9 mouse cellular contexts compared by ENCODE assay signal in genomic region chr1:39701274-39701602, GRCm38 (mm10). TPM values are rescaled to one million over a fixed set of nuclear protein-coding genes. Genes with fewer than 3 reads are reported as not detected.
A peak's percentile ranks its signal among the peaks of the same experiment; 100 is the strongest.
DNase-seq lines count a peak whose midpoint lies in the region; ATAC-seq and TF ChIP-seq lines count a peak whose summit lies in the region.
"Had no signal": no experiment of that assay in that cellular context is flagged by ENCODE, and none has a peak within 500 bp of the region (broad histone marks: within the 10 kb centered on the region; RNA-seq: fewer than 3 reads in every experiment).

No protein-coding gene starts in this region.

- H3K4me3 ChIP-seq in heart, embryonic 13.5 days = no peak overlapping the region
- H3K4me3 ChIP-seq in heart, adult 2 months = no peak overlapping the region
- H3K4me3 ChIP-seq in hindbrain, embryonic 12.5 days = no peak overlapping the region
- H3K4me3 ChIP-seq in neural tube, embryonic 11.5 days (ENCODE audit: low read depth, low read length) = no peak overlapping the region

- intact Hi-C loops in heart, adult 2 months (cut with DNase I) = no loop called here

- no peak for ATAC-seq in heart, embryonic 13.5 days (ENCODE audit: extremely low read depth, insufficient number of reproducible peaks, low FRiP score, low TSS enrichment)
- ATAC-seq in hindbrain, embryonic 12.5 days (ENCODE audit: low FRiP score) = peak; percentile 61
- ATAC-seq in neural tube, embryonic 11.5 days (ENCODE audit: insufficient read depth, low FRiP score, low TSS enrichment) = peak; percentile 63; the same call in 1 of the 2 replicates

- H3K9ac ChIP-seq in heart, embryonic 13.5 days = peak overlapping the region; percentile 48; the same call in 1 of the 2 replicates
- H3K9ac ChIP-seq in heart, adult 2 months (ENCODE audit: low read depth, low read length) = no peak overlapping the region
- H3K9ac ChIP-seq in hindbrain, embryonic 12.5 days = no peak overlapping the region
- 0 out of 2 replicates have a peak overlapping the region, but pooled peaks have one; percentile 1 for H3K9ac ChIP-seq in neural tube, embryonic 11.5 days (ENCODE audit: low read length)

- no peaks in the 10 kb centered on the region for H3K9me3 ChIP-seq in heart, embryonic 13.5 days
- H3K9me3 ChIP-seq in hindbrain, embryonic 12.5 days (replicated peaks) = no peaks in the 10 kb centered on the region
- no peaks in the 10 kb centered on the region for H3K9me3 ChIP-seq in neural tube, embryonic 11.5 days (ENCODE audit: control insufficient read depth, low read length)

- H3K27me3 ChIP-seq in heart, embryonic 13.5 days (replicated peaks) = no peaks in the 10 kb centered on the region
- no peaks in the 10 kb centered on the region for H3K27me3 ChIP-seq in heart, adult 2 months (ENCODE audit: control insufficient read depth, insufficient read depth, low read length)
- no peaks in the 10 kb centered on the region for H3K27me3 ChIP-seq in hindbrain, embryonic 12.5 days
- H3K27me3 ChIP-seq in neural tube, embryonic 11.5 days (ENCODE audit: control insufficient read depth, insufficient read depth, low read length) = no peaks in the 10 kb centered on the region

- H3K4me2 ChIP-seq in heart, embryonic 13.5 days = peak overlapping the region; percentile 25
- peak overlapping the region; percentile 29 for H3K4me2 ChIP-seq in hindbrain, embryonic 12.5 days (replicated peaks)
- no peak overlapping the region for H3K4me2 ChIP-seq in neural tube, embryonic 11.5 days (ENCODE audit: low read depth)

- TF ChIP-seq POLR2A in heart, adult 2 months (IDR thresholded peaks at IDR 0.05; ENCODE audit: insufficient read depth, low read depth, low read length) = no peak

- no peaks in the 10 kb centered on the region for H3K79me2 ChIP-seq in heart, adult 2 months (replicated peaks; ENCODE audit: control insufficient read depth, insufficient read depth, low read length)

- no peak for DNase-seq in heart, adult 2 months
- DNase-seq in embryo, embryonic 10 days (ENCODE audit: low spot score) = peak; percentile 78
- peak; percentile 63 for DNase-seq in neural tube, embryonic 11.5 days (ENCODE audit: low spot score)
- DNase-seq in spleen, postnatal 36 days (ENCODE audit: low spot score in 2 of 2) = no peak
- DNase-seq in testis, postnatal 14 days (ENCODE audit: low spot score) = no peak
- DNase-seq in adrenal gland, adult 18-20 months (ENCODE audit: low spot score in 2 of 2) = no peak
- DNase-seq: kidney, postnatal 14 days had no signal

- H3K4me1 ChIP-seq in heart, embryonic 13.5 days = peaks cover 40% of the 10 kb centered on the region
- peaks cover 2% of the 10 kb centered on the region for H3K4me1 ChIP-seq in heart, adult 2 months (ENCODE audit: control insufficient read depth, insufficient read depth, low read length)
- H3K4me1 ChIP-seq in hindbrain, embryonic 12.5 days = peaks cover 41% of the 10 kb centered on the region
- H3K4me1 ChIP-seq in neural tube, embryonic 11.5 days (ENCODE audit: control insufficient read depth, insufficient read depth, low read length) = peaks cover 19% of the 10 kb centered on the region

- no peaks in the 10 kb centered on the region for H3K36me3 ChIP-seq in heart, embryonic 13.5 days
- H3K36me3 ChIP-seq in heart, adult 2 months (ENCODE audit: control insufficient read depth, insufficient read depth, low read length) = no peaks in the 10 kb centered on the region
- H3K36me3 ChIP-seq in hindbrain, embryonic 12.5 days = no peaks in the 10 kb centered on the region
- H3K36me3 ChIP-seq in neural tube, embryonic 11.5 days (ENCODE audit: control insufficient read depth, insufficient read depth, low read length) = no peaks in the 10 kb centered on the region

- H3K27ac ChIP-seq in heart, embryonic 13.5 days (replicated peaks) = peak overlapping the region; percentile 13; the same call in 1 of the 2 replicates
- no peak overlapping the region for H3K27ac ChIP-seq in heart, adult 2 months
- H3K27ac ChIP-seq in hindbrain, embryonic 12.5 days = peak overlapping the region; percentile 52
- no peak overlapping the region for H3K27ac ChIP-seq in neural tube, embryonic 11.5 days (ENCODE audit: low read depth, low read length)

- no peak for TF ChIP-seq EP300 in heart, adult 2 months (IDR thresholded peaks at IDR 0.05; ENCODE audit: insufficient read depth, low read depth, low read length)

- no peak for TF ChIP-seq CTCF in heart, adult 2 months (IDR thresholded peaks at IDR 0.05)

- WGBS in heart, embryonic 13.5 days = 10% methylated on average over 9 of the region's 9 CpGs
- WGBS in heart, adult 2 months = 45% methylated on average over 9 of the region's 9 CpGs
- WGBS in hindbrain, embryonic 12.5 days = 2% methylated on average over 9 of the region's 9 CpGs
- WGBS in neural tube, embryonic 11.5 days = 4% methylated on average over 9 of the region's 9 CpGs

RNA-seq across cellular contexts. Expression of gene Rfx8, which starts 19.6 kb away (rescaled TPM):
- 0.59 and 0.67 TPM in 2 replicates for polyA plus RNA-seq in heart, embryonic 13.5 days (2015; fragmentation: Nextera tagmentation; extraction: Ambion mirVana)
- total RNA-seq in heart, adult 2 months (2021) = under 1 TPM; 0.20 to 0.26 TPM
- polyA plus RNA-seq in heart, adult 2 months (2012; rRNA removed) = 0.35 and 0.47 TPM in 2 replicates
- 0.63 and 0.93 TPM in 2 replicates for polyA plus RNA-seq in hindbrain, embryonic 12.5 days (2016; fragmentation: Nextera tagmentation; extraction: Ambion mirVana)
- polyA plus RNA-seq in neural tube, embryonic 11.5 days (2014; fragmentation: Nextera tagmentation; extraction: Ambion mirVana) = 0.15 and 0.22 TPM in 2 replicates
- total RNA-seq in adrenal gland, adult 18-20 months (2021) = not detected

RNA-seq across cellular contexts. Expression of gene Creg2, which starts 50.0 kb away (rescaled TPM):
- polyA plus RNA-seq in heart, embryonic 13.5 days (2015; fragmentation: Nextera tagmentation; extraction: Ambion mirVana) = not detected in 2 replicates
- under 1 TPM in 1 of 2 experiments, not detected in 1; 0.05 TPM for total RNA-seq in heart, adult 2 months (2021)
- polyA plus RNA-seq in heart, adult 2 months (2012; rRNA removed) = 0.06 TPM in 1 of 2 replicates, not detected in the other
- polyA plus RNA-seq in hindbrain, embryonic 12.5 days (2016; fragmentation: Nextera tagmentation; extraction: Ambion mirVana) = 2.0 and 2.3 TPM in 2 replicates
- polyA plus RNA-seq in neural tube, embryonic 11.5 days (2014; fragmentation: Nextera tagmentation; extraction: Ambion mirVana) = 0.82 and 1.2 TPM in 2 replicates
- under 1 TPM; 0.35 to 0.36 TPM for total RNA-seq in adrenal gland, adult 18-20 months (2021)

Comparison
In these comparisons a context has a peak if more than half of its experiments do, and no peak if none do; other contexts are left out.
1. H3K27ac ChIP-seq: peak in heart, embryonic 13.5 days (single experiment) and hindbrain, embryonic 12.5 days (single experiment); none in heart, adult 2 months (single experiment) and neural tube, embryonic 11.5 days (single experiment).
2. H3K9ac ChIP-seq: peak in heart, embryonic 13.5 days (single experiment) and neural tube, embryonic 11.5 days (single experiment); none in heart, adult 2 months (single experiment) and hindbrain, embryonic 12.5 days (single experiment).
3. DNase-seq: peak in embryo, embryonic 10 days (single experiment) and neural tube, embryonic 11.5 days (single experiment); none in heart, adult 2 months (0 of 2), spleen, postnatal 36 days (0 of 2), testis, postnatal 14 days (single experiment) and adrenal gland, adult 18-20 months (0 of 2).